Mouse (Mus musculus) gastrocnemius, adult 2 months (tissue): Measurements from ENCODE around the gene Top1. TPM values are rescaled to one million over a fixed set of nuclear protein-coding genes. Genes with fewer than 3 reads are reported as not detected.
A peak's percentile ranks its signal among the peaks of the same experiment; 100 is the strongest.

ENCODE experiments used
- DNase-seq: peaks from one replicate; pipeline ENCODE4 v3.0.0; 2022
- H3K27ac ChIP-seq: fragments of 200-600 bp; 2 replicates; pipeline ENCODE4 v1.8.1; 2022; ENCODE audit warnings: mild to moderate bottlenecking
- H3K4me3 ChIP-seq: fragments of 200-600 bp; 2 replicates; pipeline ENCODE4 v1.8.1; 2022; ENCODE audit warnings: mild to moderate bottlenecking, moderate library complexity
- CTCF ChIP-seq: fragments of 200-600 bp; IDR thresholded peaks from 2 replicates; pipeline ENCODE4 v1.8.1; 2022; ENCODE audit warnings: antibody characterized with exemption, mild to moderate bottlenecking, moderate library complexity
- intact Hi-C: fragments of 180-260 bp; cut with DNase I; formaldehyde crosslinking; loops from one replicate; pipeline ENCODE4 v1.15.1; 2025
- total RNA-seq, 2 experiments: library from RNA; stranded (reverse); gene quantifications; 2 replicates each; pipeline ENCODE4 v1.2.3; 2021

Gene Top1
- total RNA-seq, 2 experiments from 2014 or later = 39.5 to 53.2 TPM

GRCm38 (mm10) chr2:160729436-160729835, 83.7 kb downstream of the Top1 start:
- Histone ChIP-seq H3K27ac (no peak overlapping the region), H3K4me3 (no peak overlapping the region)
- no peak for DNase-seq
- no peak for TF ChIP-seq CTCF
- intact Hi-C loops = no loop called here

- peak; percentile 64 for TF ChIP-seq CTCF
- no peak for DNase-seq
- Histone ChIP-seq H3K4me3 (peak overlapping the region; percentile 96), H3K27ac (peak overlapping the region; percentile 94)
- intact Hi-C loops = loop anchor here (5.0 kb wide), 1 partner anchor 62 kb away; no protein-coding TSS in a partner anchor
Observed at GRCm38 (mm10) chr2:160729851-160730796, 84.4 kb downstream of the Top1 start.

- no peak for TF ChIP-seq CTCF
- DNase-seq = no peak
- intact Hi-C loops = loop anchor here (5.0 kb wide), 1 partner anchor 62 kb away; no protein-coding TSS in a partner anchor
- Histone ChIP-seq H3K4me3 (peak overlapping the region; percentile 96), H3K27ac (peak overlapping the region; percentile 94)
Observed at GRCm38 (mm10) chr2:160730797-160731116, 85.1 kb downstream of the Top1 start.

GRCm38 (mm10) chr2:160731117-160731838, 85.6 kb downstream of the Top1 start, which contains the start of gene Plcg1:
Gene Plcg1 (plus strand): TSS chr2:160731300.
- peak; percentile 97 for DNase-seq
- H3K4me3 ChIP-seq = peak within 1 kb of the TSS; percentile 96
- no peak for TF ChIP-seq CTCF
- peak within 1 kb of the TSS; percentile 94 for H3K27ac ChIP-seq
- intact Hi-C loops = loop anchor here (5.0 kb wide), 1 partner anchor 61 kb away; no protein-coding TSS in a partner anchor

- peak; percentile 12; the same call in 1 of the 2 replicates for TF ChIP-seq CTCF
- Histone ChIP-seq H3K27ac (peak overlapping the region; percentile 94), H3K4me3 (peak overlapping the region; percentile 96)
- intact Hi-C loops = loop anchor here (5.0 kb wide), 1 partner anchor 60 kb away; no protein-coding TSS in a partner anchor
- peak; percentile 82 for DNase-seq
Observed at GRCm38 (mm10) chr2:160731839-160732261, 86.2 kb downstream of the Top1 start.

- no peak for DNase-seq
- intact Hi-C loops = loop anchor here (5.0 kb wide), 1 partner anchor 60 kb away; no protein-coding TSS in a partner anchor
- Histone ChIP-seq H3K4me3 (peak overlapping the region; percentile 96), H3K27ac (peak overlapping the region; percentile 94)
- TF ChIP-seq CTCF = no peak
Observed at GRCm38 (mm10) chr2:160732420-160732995, 86.8 kb downstream of the Top1 start.

- intact Hi-C loops = loop anchor here (5.0 kb wide), 1 partner anchor 59 kb away; no protein-coding TSS in a partner anchor
- no peak for DNase-seq
- no peak for TF ChIP-seq CTCF
- Histone ChIP-seq H3K27ac (peak overlapping the region; percentile 94), H3K4me3 (peak overlapping the region; percentile 96)
Observed at GRCm38 (mm10) chr2:160733131-160733531, 87.4 kb downstream of the Top1 start.

- intact Hi-C loops = loop anchor here (5.0 kb wide), 1 partner anchor 58 kb away; no protein-coding TSS in a partner anchor
- no peak for DNase-seq
- no peak for TF ChIP-seq CTCF
- Histone ChIP-seq H3K4me3 (peak overlapping the region; percentile 96), H3K27ac (peak overlapping the region; percentile 94)
Observed at GRCm38 (mm10) chr2:160734331-160734730, 88.6 kb downstream of the Top1 start.

- peak overlapping the region; percentile 22 for H3K4me3 ChIP-seq
- H3K27ac ChIP-seq = peak overlapping the region; percentile 94
- intact Hi-C loops = no loop called here
- DNase-seq = no peak
- no peak for TF ChIP-seq CTCF
Observed at GRCm38 (mm10) chr2:160735706-160736310, 90.1 kb downstream of the Top1 start.

GRCm38 (mm10) chr2:160736466-160736865, 90.8 kb downstream of the Top1 start:
- intact Hi-C loops = no loop called here
- DNase-seq = no peak
- no peak overlapping the region for H3K4me3 ChIP-seq
- no peak for TF ChIP-seq CTCF
- H3K27ac ChIP-seq = peak overlapping the region; percentile 94

- H3K27ac ChIP-seq = peak overlapping the region; percentile 94
- no peak for DNase-seq
- peak overlapping the region; percentile 15 for H3K4me3 ChIP-seq
- no peak for TF ChIP-seq CTCF
- intact Hi-C loops = no loop called here
Observed at GRCm38 (mm10) chr2:160738354-160738753, 92.7 kb downstream of the Top1 start.
